Mouse (Mus musculus) heart, adult 2 months (tissue): Measurements from ENCODE around the gene Gm20696. TPM values are rescaled to one million over a fixed set of nuclear protein-coding genes. Genes with fewer than 3 reads are reported as not detected.
A peak's percentile ranks its signal among the peaks of the same experiment; 100 is the strongest.

Experiments
- DNase-seq, 2 experiments: peaks; one replicate each; pipeline ENCODE4 v3.0.0; 2021
- H3K27ac ChIP-seq: fragments of 200-600 bp; 2 replicates; pipeline ENCODE4 v1.8.1; 2022
- H3K27me3 ChIP-seq: fragments of 200-500 bp; 2 replicates; pipeline ENCODE4 v1.6.1; 2012; ENCODE audit warnings: mild to moderate bottlenecking, low read length, inconsistent platforms, mixed read lengths; ENCODE audit not compliant: control insufficient read depth, insufficient read depth
- H3K36me3 ChIP-seq: fragments of 200-500 bp; 2 replicates; pipeline ENCODE4 v1.6.1; 2012; ENCODE audit warnings: low read length, inconsistent platforms; ENCODE audit not compliant: control insufficient read depth, insufficient read depth
- H3K4me1 ChIP-seq: fragments of 200-500 bp; 2 replicates; pipeline ENCODE4 v1.6.1; 2011; ENCODE audit warnings: low read length; ENCODE audit not compliant: control insufficient read depth, insufficient read depth
- H3K4me3 ChIP-seq: fragments of 200-600 bp; 2 replicates; pipeline ENCODE4 v1.8.1; 2022
- H3K79me2 ChIP-seq: fragments of 200-500 bp; replicated peaks from 2 replicates; pipeline ENCODE4 v1.6.1; 2012; ENCODE audit warnings: mild to moderate bottlenecking, inconsistent platforms, low read length, moderate library complexity, mixed read lengths; ENCODE audit not compliant: control insufficient read depth, insufficient read depth
- H3K9ac ChIP-seq: fragments of 200-500 bp; 2 replicates; pipeline ENCODE4 v1.6.1; 2012; ENCODE audit warnings: low read depth, mild to moderate bottlenecking, control low read depth, inconsistent platforms, low read length, mixed read lengths
- CTCF ChIP-seq: fragments of 200-600 bp; IDR thresholded peaks from 2 replicates; pipeline ENCODE4 v1.8.1; 2022; ENCODE audit warnings: antibody characterized with exemption, mild to moderate bottlenecking, moderate library complexity
- EP300 ChIP-seq: fragments of 200-500 bp; IDR thresholded peaks from 2 replicates; pipeline ENCODE4 v1.6.1; 2011; ENCODE audit warnings: low read depth, low read length, control low read depth; ENCODE audit not compliant: insufficient read depth
- POLR2A ChIP-seq: fragments of 200-500 bp; IDR thresholded peaks from 2 replicates; pipeline ENCODE4 v1.6.1; 2011; ENCODE audit warnings: mild to moderate bottlenecking, low read depth, low read length, control low read depth; ENCODE audit not compliant: insufficient read depth
- WGBS: fragments of 180-500 bp; shearing (Covaris S2); methylation state at CpG from one replicate; pipeline ENCODE4 v1.1.7; 2018; 5-methylcytosine and 5-hydroxymethylcytosine counted together
- intact Hi-C: fragments of 180-260 bp; cut with DNase I; formaldehyde crosslinking; loops from one replicate; pipeline ENCODE4 v1.15.1; 2025
- polyA plus RNA-seq: library from polyadenylated mRNA; depleted of rRNA; stranded (reverse); fragments of >200 nt; gene quantifications from 2 replicates; pipeline ENCODE4 v1.2.3, GENCODE M21; 2012
- total RNA-seq, 2 experiments: library from RNA; stranded (reverse); gene quantifications; 2 replicates each; pipeline ENCODE4 v1.2.3; 2021

Gene Gm20696
- total and polyA plus RNA-seq, 3 experiments: 0.61 to 1.7 (median 1.4) TPM

DNA sequence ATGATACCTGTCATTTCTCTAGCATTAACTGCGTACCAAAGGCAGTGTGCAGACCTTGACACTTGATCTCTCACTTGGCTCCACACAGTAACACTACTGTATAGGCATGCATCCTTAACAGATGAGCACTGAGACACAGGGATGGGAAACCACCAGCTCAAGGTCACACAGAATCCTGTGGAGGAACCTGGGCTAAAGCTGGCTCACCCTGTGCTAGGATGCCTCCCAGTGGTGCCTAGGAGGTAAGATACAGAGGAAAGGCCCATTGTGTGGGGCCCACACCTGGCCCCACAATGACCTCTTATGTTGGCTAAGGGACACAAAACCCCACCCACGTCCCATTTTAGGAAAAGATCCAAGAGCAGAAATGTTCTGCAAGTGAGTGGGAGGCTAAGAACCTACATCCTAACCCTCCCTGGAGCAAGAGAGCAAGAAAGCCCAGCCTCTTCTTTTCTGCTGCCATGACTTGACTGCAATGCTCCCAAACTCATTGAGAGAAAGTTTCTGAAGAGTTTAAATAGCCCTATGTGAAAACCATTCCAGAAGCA is 213.9 kb downstream of the Gm20696 start:
- peak in 1 of 2 experiments; percentile 45 for DNase-seq

DNA sequence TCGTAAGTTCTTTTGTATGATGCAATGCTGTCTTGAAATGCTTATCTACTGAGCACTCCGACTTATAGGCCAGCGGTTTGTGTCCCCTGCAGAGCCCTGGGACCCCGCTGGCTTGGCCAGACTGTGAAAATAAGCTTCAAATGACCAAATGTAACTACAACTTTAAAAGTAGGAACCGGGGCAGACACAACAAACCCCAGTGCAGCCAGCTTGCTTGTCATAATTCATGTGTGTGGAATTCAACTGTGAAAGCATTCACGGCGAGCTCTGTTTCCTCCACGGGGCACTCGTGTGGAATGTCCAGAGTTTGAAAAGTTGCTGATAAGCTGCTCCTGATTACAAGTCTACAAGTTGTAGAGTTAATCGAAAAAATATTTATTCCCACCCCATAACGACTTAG is 215.1 kb downstream of the Gm20696 start:
- WGBS: 33% methylated on average over 11 of the region's 11 CpGs
- Histone ChIP-seq H3K27ac (no peak overlapping the region; the same call in 1 of the 2 replicates), H3K36me3 (no peaks in the 10 kb centered on the region; the same call in 1 of the 2 replicates), H3K79me2 (no peaks in the 10 kb centered on the region), H3K4me1 (peaks cover 4% of the 10 kb centered on the region), H3K4me3 (no peak overlapping the region), H3K27me3 (no peaks in the 10 kb centered on the region), H3K9ac (no peak overlapping the region)
- no peak for DNase-seq
- intact Hi-C loops: loop anchor here (5.0 kb wide), 2 partner anchors 74 to 479 kb away; no protein-coding TSS in a partner anchor
- TF ChIP-seq CTCF (no peak), POLR2A (no peak), EP300 (no peak)

More for the DNA sequence above, 213.9 kb downstream of the Gm20696 start:
- intact Hi-C loops: loop anchor here (5.0 kb wide), 2 partner anchors 75 to 480 kb away; no protein-coding TSS in a partner anchor
- Histone ChIP-seq H3K36me3 (no peaks in the 10 kb centered on the region; the same call in 1 of the 2 replicates), H3K27ac (no peak overlapping the region), H3K4me1 (peaks cover 4% of the 10 kb centered on the region), H3K79me2 (no peaks in the 10 kb centered on the region), H3K4me3 (no peak overlapping the region), H3K27me3 (no peaks in the 10 kb centered on the region), H3K9ac (no peak overlapping the region)
- TF ChIP-seq POLR2A (no peak), EP300 (peak; percentile 81; the same call in 1 of the 2 replicates), CTCF (peak; percentile 72)
- WGBS: 58% methylated on average over 2 of the region's 2 CpGs

DNA sequence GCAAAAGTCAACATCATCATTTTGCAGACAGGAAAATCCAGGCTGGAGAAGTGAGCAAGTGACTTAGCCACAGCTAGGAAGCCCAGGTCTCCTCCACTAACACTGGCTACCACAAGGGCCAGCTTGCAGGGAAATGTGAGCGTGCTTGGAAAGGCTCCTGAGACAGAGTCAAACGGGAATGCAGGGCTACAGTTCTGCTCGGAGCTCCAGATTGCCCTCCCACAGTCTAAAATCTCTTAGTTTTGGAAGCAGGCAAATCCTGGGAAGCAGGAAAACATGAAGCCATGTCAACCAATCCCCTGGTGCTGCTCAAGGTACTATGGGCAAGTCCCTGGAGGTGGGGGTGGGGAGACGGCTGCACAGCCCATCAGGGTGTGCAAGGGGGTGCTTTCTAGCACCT is 219.2 kb downstream of the Gm20696 start:
- TF ChIP-seq POLR2A (no peak), EP300 (no peak), CTCF (no peak)
- Histone ChIP-seq H3K4me3 (no peak overlapping the region), H3K27ac (no peak overlapping the region), H3K36me3 (no peaks in the 10 kb centered on the region; the same call in 1 of the 2 replicates), H3K79me2 (no peaks in the 10 kb centered on the region), H3K4me1 (peaks cover 9% of the 10 kb centered on the region), H3K27me3 (no peaks in the 10 kb centered on the region), H3K9ac (no peak overlapping the region)
- intact Hi-C loops: no loop called here
- DNase-seq: no peak
- 74% methylated on average over 4 of the region's 4 CpGs for WGBS

DNA sequence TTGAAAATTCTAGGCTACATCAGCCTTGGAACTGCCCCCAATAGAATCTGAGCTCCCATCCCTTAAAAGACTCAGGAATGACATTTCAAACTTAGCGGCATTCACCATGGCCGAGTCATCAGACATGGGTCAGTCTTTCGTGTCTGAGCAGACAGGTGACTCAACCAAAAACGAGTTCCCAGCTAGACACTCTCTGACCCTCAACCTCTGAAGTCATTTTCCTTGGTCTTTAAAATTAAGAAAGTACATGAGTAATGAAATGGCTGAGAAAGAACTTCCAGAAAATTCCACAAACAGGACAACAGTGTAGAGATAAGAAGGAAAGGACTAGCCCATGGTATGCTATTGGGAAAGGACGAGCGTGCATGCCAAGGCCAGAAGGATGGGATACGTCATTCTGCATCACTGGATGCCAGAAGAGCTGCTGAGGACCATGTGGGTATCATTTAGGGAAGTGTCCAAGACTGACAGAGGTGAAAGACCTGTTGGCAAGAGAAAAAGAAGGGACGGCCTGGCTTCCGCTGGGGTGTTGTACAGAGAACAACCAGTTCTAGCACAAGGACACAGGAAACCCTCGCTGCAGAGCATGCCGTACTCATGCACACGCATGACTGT is 219.7 kb downstream of the Gm20696 start:
- DNase-seq: no peak
- Histone ChIP-seq H3K4me1 (peaks cover 8% of the 10 kb centered on the region), H3K4me3 (no peak overlapping the region), H3K27ac (no peak overlapping the region), H3K36me3 (no peaks in the 10 kb centered on the region; the same call in 1 of the 2 replicates), H3K79me2 (no peaks in the 10 kb centered on the region), H3K27me3 (no peaks in the 10 kb centered on the region), H3K9ac (no peak overlapping the region)
- intact Hi-C loops: no loop called here
- TF ChIP-seq CTCF (no peak), POLR2A (no peak), EP300 (no peak)
- WGBS: 84% methylated on average over 12 of the region's 12 CpGs

DNA sequence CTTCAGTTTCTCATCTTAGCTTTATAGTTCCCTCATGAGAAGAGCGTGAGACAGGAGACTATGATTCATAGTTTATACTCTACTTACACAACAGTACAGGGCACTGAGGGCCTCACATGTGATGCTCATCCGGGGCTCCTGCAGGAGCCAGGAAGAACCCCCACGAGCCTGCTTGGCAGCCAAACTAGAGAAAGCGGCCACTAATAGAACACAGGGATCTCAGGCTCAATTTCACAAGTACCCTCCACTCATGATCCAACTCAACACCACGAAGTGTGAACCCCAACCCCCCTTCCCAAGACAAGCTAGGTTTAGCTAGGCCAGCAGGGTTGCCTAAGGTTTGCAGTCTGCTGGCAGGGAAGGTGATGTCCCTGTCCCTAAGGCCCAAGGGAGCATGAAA is 223.1 kb downstream of the Gm20696 start:
- WGBS: 39% methylated on average over 5 of the region's 5 CpGs
- DNase-seq: peak in 1 of 2 experiments; percentile 37
- H3K4me1 ChIP-seq: peaks cover 17% of the 10 kb centered on the region
- intact Hi-C loops: loop anchor here (5.0 kb wide), 2 partner anchors 79 to 106 kb away; partner anchors contain the start of gene Foxp1
- no peak overlapping the region for H3K9ac ChIP-seq
- no peak for TF ChIP-seq CTCF
- peak; percentile 75 for TF ChIP-seq EP300
- no peak for TF ChIP-seq POLR2A
- peaks cover 5% of the 10 kb centered on the region; the same call in 1 of the 2 replicates for H3K36me3 ChIP-seq
- no peaks in the 10 kb centered on the region for H3K27me3 ChIP-seq
- H3K4me3 ChIP-seq: no peak overlapping the region
- H3K27ac ChIP-seq: no peak overlapping the region
- H3K79me2 ChIP-seq: no peaks in the 10 kb centered on the region

DNA sequence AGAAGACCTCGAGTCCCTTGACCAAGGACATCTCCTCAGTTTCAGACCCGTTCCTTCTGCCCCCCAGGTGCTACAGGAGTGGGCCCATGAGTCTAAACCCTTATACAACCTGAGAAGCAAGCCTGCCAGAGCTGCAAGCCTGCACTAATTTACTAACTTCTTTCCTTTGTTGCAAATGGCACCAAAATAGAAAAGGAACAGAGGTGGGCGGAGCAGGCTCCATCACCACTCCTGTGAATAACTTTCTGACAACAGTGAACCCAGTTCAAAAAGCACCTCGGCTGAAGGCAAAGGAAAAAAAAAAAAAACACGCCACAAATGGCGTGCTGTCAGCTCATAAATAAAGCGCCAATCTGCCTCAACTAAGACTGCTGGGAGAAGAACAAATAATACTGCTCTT is 225.5 kb downstream of the Gm20696 start:
- no peak overlapping the region for H3K4me3 ChIP-seq
- WGBS: 66% methylated on average over 7 of the region's 7 CpGs

More for the DNA sequence above, 225.5 kb downstream of the Gm20696 start:
- peaks cover 17% of the 10 kb centered on the region for H3K4me1 ChIP-seq
- intact Hi-C loops: loop anchor here (5.0 kb wide), 2 partner anchors 81 to 104 kb away; partner anchors contain the start of gene Foxp1
- no peak overlapping the region for H3K9ac ChIP-seq
- DNase-seq: no peak
- H3K36me3 ChIP-seq: peaks cover 5% of the 10 kb centered on the region; the same call in 1 of the 2 replicates
- H3K27me3 ChIP-seq: no peaks in the 10 kb centered on the region
- peak overlapping the region; percentile 73; the same call in 1 of the 2 replicates for H3K27ac ChIP-seq
- TF ChIP-seq POLR2A: no peak
- TF ChIP-seq CTCF: no peak
- no peak for TF ChIP-seq EP300
- no peaks in the 10 kb centered on the region for H3K79me2 ChIP-seq
